28 mouse cellular contexts compared by ENCODE assay signal in genomic region chr2:150995324-150995723, GRCm38 (mm10). TPM values are rescaled to one million over a fixed set of nuclear protein-coding genes. Genes with fewer than 3 reads are reported as not detected.
DNase-seq lines count a peak whose midpoint lies in the region; ATAC-seq and TF ChIP-seq lines count a peak whose summit lies in the region.
"Had no signal": no experiment of that assay in that cellular context is flagged by ENCODE, and none has a peak within 500 bp of the region (broad histone marks: within the 10 kb centered on the region; RNA-seq: fewer than 3 reads in every experiment).

No protein-coding gene starts in this region.

- TF ChIP-seq POLR2A in heart, adult 2 months (IDR thresholded peaks at IDR 0.05; ENCODE audit: insufficient read depth, low read depth, low read length), result no peak

- H3K4me3 ChIP-seq in heart, adult 2 months, result no peak overlapping the region
- H3K4me3 ChIP-seq in heart, embryonic 11.5 days (ENCODE audit: low read depth, low read length), result no peak overlapping the region
- H3K4me3 ChIP-seq in liver, embryonic 11.5 days (ENCODE audit: low read depth, low read length), result no peak overlapping the region
- no peak overlapping the region for H3K4me3 ChIP-seq in liver, embryonic 12.5 days
- H3K4me3 ChIP-seq in embryonic facial prominence, embryonic 10.5 days, result no peak overlapping the region
- H3K4me3 ChIP-seq: embryonic facial prominence, embryonic 13.5 days; embryonic facial prominence, embryonic 15.5 days; erythroblast, embryonic 14.5 days; forebrain, embryonic 10.5 days; forebrain, embryonic 12.5 days had no signal

- no peak overlapping the region for H3K27ac ChIP-seq in heart, adult 2 months
- 0 out of 2 replicates have a peak overlapping the region, but pooled peaks have one; percentile 6 for H3K27ac ChIP-seq in heart, embryonic 11.5 days (ENCODE audit: low read depth, low read length)
- H3K27ac ChIP-seq in liver, embryonic 11.5 days (ENCODE audit: low read depth, low read length), result no peak overlapping the region
- no peak overlapping the region for H3K27ac ChIP-seq in liver, embryonic 12.5 days
- H3K27ac ChIP-seq in embryonic facial prominence, embryonic 10.5 days (replicated peaks), result no peak overlapping the region
- H3K27ac ChIP-seq: embryonic facial prominence, embryonic 13.5 days; embryonic facial prominence, embryonic 15.5 days; forebrain, embryonic 10.5 days; forebrain, embryonic 12.5 days had no signal

- no peak for ATAC-seq in heart, embryonic 11.5 days (replicated peaks; ENCODE audit: insufficient number of reproducible peaks, low FRiP score, low TSS enrichment)
- ATAC-seq in liver, embryonic 11.5 days (replicated peaks; ENCODE audit: low FRiP score), result no peak
- no peak for ATAC-seq in liver, embryonic 12.5 days
- ATAC-seq: activated CD4-positive, CD25-positive, alpha-beta regulatory T cell, adult 4 months; CD4-positive, CD25-positive, alpha-beta regulatory T cell, adult 4 months; forebrain, embryonic 14.5 days; Patski had no signal

- H3K9ac ChIP-seq in heart, adult 2 months (ENCODE audit: low read depth, low read length), result no peak overlapping the region
- H3K9ac ChIP-seq in heart, embryonic 11.5 days (ENCODE audit: low read depth, low read length), result no peak overlapping the region
- no peak overlapping the region for H3K9ac ChIP-seq in liver, embryonic 11.5 days (ENCODE audit: low read depth, low read length)
- H3K9ac ChIP-seq in liver, embryonic 12.5 days, result no peak overlapping the region
- H3K9ac ChIP-seq: embryonic facial prominence, embryonic 13.5 days; embryonic facial prominence, embryonic 15.5 days; forebrain, embryonic 12.5 days had no signal

- no peak for TF ChIP-seq CTCF in heart, adult 2 months (IDR thresholded peaks at IDR 0.05)

- H3K4me1 ChIP-seq in heart, adult 2 months (ENCODE audit: control insufficient read depth, insufficient read depth, low read length), result no peaks in the 10 kb centered on the region
- peaks cover 12% of the 10 kb centered on the region for H3K4me1 ChIP-seq in heart, embryonic 11.5 days (ENCODE audit: control insufficient read depth, insufficient read depth, low read length)
- H3K4me1 ChIP-seq in liver, embryonic 11.5 days (replicated peaks; ENCODE audit: control insufficient read depth, insufficient read depth, low read length), result peaks cover 8% of the 10 kb centered on the region
- H3K4me1 ChIP-seq in liver, embryonic 12.5 days, result peaks cover 55% of the 10 kb centered on the region
- peaks cover 20% of the 10 kb centered on the region for H3K4me1 ChIP-seq in embryonic facial prominence, embryonic 10.5 days
- H3K4me1 ChIP-seq: embryonic facial prominence, embryonic 15.5 days had no signal

- H3K79me2 ChIP-seq in heart, adult 2 months (replicated peaks; ENCODE audit: control insufficient read depth, insufficient read depth, low read length), result no peaks in the 10 kb centered on the region

- intact Hi-C loops in heart, adult 2 months (cut with DNase I), result no loop called here

- no peak for TF ChIP-seq EP300 in heart, adult 2 months (IDR thresholded peaks at IDR 0.05; ENCODE audit: insufficient read depth, low read depth, low read length)

- H3K36me3 ChIP-seq in heart, adult 2 months (ENCODE audit: control insufficient read depth, insufficient read depth, low read length), result no peaks in the 10 kb centered on the region
- H3K36me3 ChIP-seq in heart, embryonic 11.5 days (ENCODE audit: control insufficient read depth, insufficient read depth, low read length), result no peaks in the 10 kb centered on the region
- no peaks in the 10 kb centered on the region for H3K36me3 ChIP-seq in liver, embryonic 11.5 days (ENCODE audit: control insufficient read depth, insufficient read depth, low read length)
- peaks cover 11% of the 10 kb centered on the region for H3K36me3 ChIP-seq in liver, embryonic 12.5 days
- H3K36me3 ChIP-seq in embryonic facial prominence, embryonic 10.5 days (replicated peaks), result no peaks in the 10 kb centered on the region; the same call in 1 of the 2 replicates
- H3K36me3 ChIP-seq: embryonic facial prominence, embryonic 13.5 days; embryonic facial prominence, embryonic 15.5 days; forebrain, embryonic 12.5 days had no signal

- H3K27me3 ChIP-seq in heart, adult 2 months (ENCODE audit: control insufficient read depth, insufficient read depth, low read length), result no peaks in the 10 kb centered on the region
- H3K27me3 ChIP-seq in heart, embryonic 11.5 days (ENCODE audit: control insufficient read depth, insufficient read depth, low read length), result no peaks in the 10 kb centered on the region
- H3K27me3 ChIP-seq in liver, embryonic 11.5 days (replicated peaks; ENCODE audit: control insufficient read depth, insufficient read depth, low read length), result no peaks in the 10 kb centered on the region
- no peaks in the 10 kb centered on the region for H3K27me3 ChIP-seq in liver, embryonic 12.5 days (replicated peaks)
- no peaks in the 10 kb centered on the region for H3K27me3 ChIP-seq in embryonic facial prominence, embryonic 10.5 days (replicated peaks; ENCODE audit: low read depth, poor library complexity, severe bottlenecking)
- H3K27me3 ChIP-seq: CH12.LX; embryonic facial prominence, embryonic 13.5 days; embryonic facial prominence, embryonic 15.5 days; forebrain, embryonic 12.5 days; Patski had no signal

- 65% methylated on average over 4 of the region's 4 CpGs for WGBS in heart, adult 2 months
- 56% methylated on average over 4 of the region's 4 CpGs for WGBS in heart, embryonic 11.5 days (ENCODE audit: insufficient replicate concordance)
- WGBS in liver, embryonic 11.5 days, result 63% methylated on average over 4 of the region's 4 CpGs
- WGBS in liver, embryonic 12.5 days (ENCODE audit: insufficient replicate concordance), result 71% methylated on average over 4 of the region's 4 CpGs
- 88% methylated on average over 4 of the region's 4 CpGs for WGBS in embryonic facial prominence, embryonic 10.5 days

- no peak overlapping the region for H3K4me2 ChIP-seq in heart, embryonic 11.5 days
- H3K4me2 ChIP-seq in liver, embryonic 11.5 days, result no peak overlapping the region
- no peak overlapping the region for H3K4me2 ChIP-seq in liver, embryonic 12.5 days
- H3K4me2 ChIP-seq: embryonic facial prominence, embryonic 13.5 days; embryonic facial prominence, embryonic 15.5 days; forebrain, embryonic 12.5 days had no signal

- H3K9me3 ChIP-seq in heart, embryonic 11.5 days (replicated peaks; ENCODE audit: control insufficient read depth, low read length), result no peaks in the 10 kb centered on the region
- H3K9me3 ChIP-seq in liver, embryonic 11.5 days (ENCODE audit: control insufficient read depth, low read length), result no peaks in the 10 kb centered on the region
- H3K9me3 ChIP-seq in liver, embryonic 12.5 days (replicated peaks), result no peaks in the 10 kb centered on the region
- no peaks in the 10 kb centered on the region for H3K9me3 ChIP-seq in embryonic facial prominence, embryonic 10.5 days
- H3K9me3 ChIP-seq: embryonic facial prominence, embryonic 13.5 days; embryonic facial prominence, embryonic 15.5 days; forebrain, embryonic 10.5 days; forebrain, embryonic 12.5 days; G1E had no signal

- peak; percentile 79 for DNase-seq in heart, adult 11 months
- no peak for DNase-seq in heart, adult 2 months
- no peak for DNase-seq in heart, adult 18-20 months
- DNase-seq in liver, embryonic 11.5 days (ENCODE audit: low spot score), result peak; percentile 30
- DNase-seq in embryonic facial prominence, embryonic 10.5 days (ENCODE audit: low spot score), result peak; percentile 4
- DNase-seq in lung, postnatal 10 days, result no peak
- DNase-seq: adrenal gland, adult 8-10 months; adrenal gland, postnatal 14 days; adrenal gland, postnatal 36 days; B cell, adult 2 months; cerebellum, adult 11-12 months; cerebellum, adult 2 months; cerebellum, adult 9-10 months; cerebellum, postnatal 10 days; cerebellum, postnatal 25 days had no signal

RNA-seq across cellular contexts. Expression of gene Ninl, which starts 43.9 kb away (rescaled TPM):
- total RNA-seq in heart, adult 2 months (2021), result 1 to 10 TPM; 1.4 to 1.5 TPM
- 0.78 and 0.97 TPM in 2 replicates for polyA plus RNA-seq in heart, adult 2 months (2012; rRNA removed)
- 7.0 and 8.0 TPM in 2 replicates for polyA plus RNA-seq in heart, embryonic 11.5 days (2014; fragmentation: Nextera tagmentation; extraction: Ambion mirVana)
- 1 to 10 TPM; 2.3 to 3.3 TPM for total RNA-seq in heart, adult 18-20 months (2021)
- 19.0 and 19.2 TPM in 2 replicates for polyA plus RNA-seq in liver, embryonic 11.5 days (2014; fragmentation: Nextera tagmentation; extraction: Ambion mirVana)
- 18.6 and 18.7 TPM in 2 replicates for polyA plus RNA-seq in liver, embryonic 12.5 days (2016; fragmentation: Nextera tagmentation; extraction: Ambion mirVana)
- polyA plus RNA-seq in embryonic facial prominence, embryonic 10.5 days (2016; fragmentation: Nextera tagmentation; extraction: Ambion mirVana), result 18.5 and 20.7 TPM in 2 replicates
- polyA plus RNA-seq: activated CD4-positive, CD25-positive, alpha-beta regulatory T cell, adult 4 months had no signal

RNA-seq across cellular contexts. Expression of gene Nanp, which starts 43.9 kb away (rescaled TPM):
- 1 to 10 TPM; 1.3 to 1.5 TPM for total RNA-seq in heart, adult 2 months (2021)
- polyA plus RNA-seq in heart, adult 2 months (2012; rRNA removed), result 0.70 and 1.3 TPM in 2 replicates
- polyA plus RNA-seq in heart, embryonic 11.5 days (2014; fragmentation: Nextera tagmentation; extraction: Ambion mirVana), result 28.6 and 36.4 TPM in 2 replicates
- total RNA-seq in heart, adult 18-20 months (2021), result 1 to 10 TPM in 1 of 2 experiments, under 1 TPM in 1; 0.69 to 1.8 TPM
- 89.3 and 94.7 TPM in 2 replicates for polyA plus RNA-seq in liver, embryonic 11.5 days (2014; fragmentation: Nextera tagmentation; extraction: Ambion mirVana)
- 74.4 and 76.2 TPM in 2 replicates for polyA plus RNA-seq in liver, embryonic 12.5 days (2016; fragmentation: Nextera tagmentation; extraction: Ambion mirVana)
- polyA plus RNA-seq in embryonic facial prominence, embryonic 10.5 days (2016; fragmentation: Nextera tagmentation; extraction: Ambion mirVana), result 49.1 and 49.5 TPM in 2 replicates

Comparison
In these comparisons a context has a peak if more than half of its experiments do, and no peak if none do; other contexts are left out.
1. DNase-seq: peak in heart, adult 11 months (single experiment), liver, embryonic 11.5 days (single experiment) and embryonic facial prominence, embryonic 10.5 days (single experiment); none in heart, adult 2 months (0 of 2), heart, adult 18-20 months (0 of 2) and lung, postnatal 10 days (single experiment).
2. RNA of gene Nanp, which starts 43.9 kb away (polyA plus RNA-seq): 89.3 to 94.7 TPM in liver, embryonic 11.5 days, 74.4 to 76.2 TPM in liver, embryonic 12.5 days, 49.1 to 49.5 TPM in embryonic facial prominence, embryonic 10.5 days and 28.6 to 36.4 TPM in heart, embryonic 11.5 days; 0.70 to 1.3 TPM in heart, adult 2 months; every median in the first group is over 10 times any median in the second.